Mouse (Mus musculus) C2C12 (cell line): ENCODE data around the gene Nkx6-1. TPM values are rescaled to one million over a fixed set of nuclear protein-coding genes. Genes with fewer than 3 reads are reported as not detected.

Experiments
- H3K27me3 ChIP-seq: one replicate; pipeline ENCODE4 v1.6.1; 2011; ENCODE audit not compliant: control insufficient read depth, insufficient read depth, insufficient read length
- H3K36me3 ChIP-seq: one replicate; pipeline ENCODE4 v1.6.1; 2011; ENCODE audit not compliant: control insufficient read depth, insufficient read depth
- H3K4me3 ChIP-seq: one replicate; pipeline ENCODE4 v1.5.1; 2011; ENCODE audit warnings: mild to moderate bottlenecking, control low read depth; ENCODE audit not compliant: poor library complexity, insufficient read depth, severe bottlenecking
- H3K79me2 ChIP-seq: one replicate; pipeline ENCODE4 v1.6.1; 2011; ENCODE audit not compliant: control insufficient read depth, insufficient read depth
- H3K79me3 ChIP-seq: one replicate; pipeline ENCODE4 v1.6.1; 2011; ENCODE audit warnings: low read depth, control low read depth
- H3ac ChIP-seq: one replicate; pipeline ENCODE3; 2011; ENCODE audit warnings: low read depth; ENCODE audit not compliant: control insufficient read depth, insufficient read length
- CEBPB ChIP-seq: IDR thresholded peaks from one replicate; pipeline ENCODE4 v1.6.1; 2011; ENCODE audit warnings: low read depth, mild to moderate bottlenecking, control low read depth, moderate library complexity
- CTCF ChIP-seq: IDR thresholded peaks from one replicate; pipeline ENCODE4 v1.5.1; 2011; ENCODE audit not compliant: control insufficient read depth, insufficient read depth, insufficient read length
- FOSL1 ChIP-seq: IDR thresholded peaks from one replicate; pipeline ENCODE4 v1.8.0; 2011; ENCODE audit warnings: mild to moderate bottlenecking, low read length; ENCODE audit not compliant: poor library complexity, insufficient read depth, severe bottlenecking
- MAX ChIP-seq: IDR thresholded peaks from one replicate; pipeline ENCODE4 v1.6.1; 2011; ENCODE audit warnings: mild to moderate bottlenecking, control low read depth
- MYOD1 ChIP-seq: IDR thresholded peaks from one replicate; pipeline ENCODE4 v1.6.1; 2011; ENCODE audit warnings: low read depth; ENCODE audit not compliant: control insufficient read depth, insufficient read length
- MYOG ChIP-seq: IDR thresholded peaks from one replicate; pipeline ENCODE4 v1.6.1; 2011; ENCODE audit not compliant: control insufficient read depth, insufficient read length; ENCODE audit errors: extremely low read depth
- USF1 ChIP-seq: IDR thresholded peaks from one replicate; pipeline ENCODE4 v1.6.1; 2011; ENCODE audit warnings: low read depth, mild to moderate bottlenecking, control low read depth, moderate library complexity
- polyA plus RNA-seq: library from polyadenylated mRNA; unstranded; fragments of >200 nt; fragmentation: generic; extraction: Trizol; gene quantifications from one replicate; pipeline ENCODE4 v1.2.1, GENCODE M21; 2012; ENCODE audit warnings: missing spikeins

The Nkx6-1 gene
- polyA plus RNA-seq, 1 experiment: not detected

DNA sequence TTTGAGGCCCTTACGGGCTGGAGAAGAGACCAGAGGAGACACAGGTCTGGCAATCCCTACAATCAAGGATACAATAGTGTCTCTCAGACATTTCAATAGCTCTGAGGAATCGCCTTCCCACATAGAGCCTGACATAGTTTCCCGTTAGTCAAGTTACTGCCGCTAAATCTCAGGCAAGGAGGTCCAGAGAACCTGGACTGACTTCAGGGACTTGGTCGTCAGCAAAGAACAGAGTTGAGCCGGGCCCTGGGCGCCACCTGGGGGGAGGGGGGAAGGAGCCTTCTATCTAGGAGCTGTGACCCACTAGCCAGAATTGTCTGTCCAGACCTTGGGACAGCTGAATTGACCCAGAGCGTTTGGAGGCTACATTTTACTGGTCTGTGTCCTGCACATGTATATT is 2.3 kb downstream of the Nkx6-1 start:
- no peak overlapping the region for H3ac ChIP-seq
- TF ChIP-seq USF1: no peak
- TF ChIP-seq MAX: no peak
- no peak for TF ChIP-seq FOSL1
- TF ChIP-seq CEBPB: no peak
- no peak for TF ChIP-seq CTCF
- TF ChIP-seq MYOD1: no peak
- no peak for TF ChIP-seq MYOG
- no peaks in the 10 kb centered on the region for H3K79me2 ChIP-seq
- peaks cover 74% of the 10 kb centered on the region for H3K27me3 ChIP-seq
- no peaks in the 10 kb centered on the region for H3K79me3 ChIP-seq
- H3K36me3 ChIP-seq: no peaks in the 10 kb centered on the region
- H3K4me3 ChIP-seq: no peak overlapping the region

DNA sequence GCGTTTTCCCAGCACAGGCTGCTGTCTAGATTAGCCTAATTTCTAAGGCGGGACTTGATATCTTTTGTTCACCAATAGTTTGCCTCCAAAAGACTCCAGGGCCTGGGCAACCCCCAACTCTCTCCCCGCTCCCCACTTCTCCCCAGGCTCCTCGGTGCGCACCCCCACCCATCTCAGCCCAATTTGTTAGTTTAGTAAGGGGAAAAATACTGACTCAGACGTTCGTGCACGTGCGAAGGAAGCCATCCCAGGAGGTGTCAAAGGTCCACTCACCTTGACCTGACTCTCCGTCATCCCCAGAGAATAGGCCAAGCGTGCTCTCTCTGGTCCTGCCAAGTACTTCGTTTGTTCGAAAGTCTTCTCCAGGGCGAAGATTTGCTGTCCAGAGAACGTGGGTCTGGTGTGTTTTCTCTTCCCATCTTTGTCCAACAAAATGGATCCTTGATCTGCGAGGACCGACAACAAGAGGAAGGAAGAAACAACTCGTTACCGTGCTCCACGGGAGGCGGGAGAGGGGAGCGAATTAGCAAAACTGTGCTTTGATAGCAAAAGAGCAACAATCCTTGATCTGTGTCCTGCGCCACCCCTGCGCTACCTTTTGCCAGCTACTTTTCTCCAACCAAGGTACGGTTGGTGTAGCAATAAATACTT is 3.1 kb downstream of the Nkx6-1 start:
- Histone ChIP-seq H3K36me3 (no peaks in the 10 kb centered on the region), H3K27me3 (peaks cover 68% of the 10 kb centered on the region), H3ac (no peak overlapping the region), H3K79me3 (no peaks in the 10 kb centered on the region), H3K4me3 (no peak overlapping the region), H3K79me2 (no peaks in the 10 kb centered on the region)
- no peak for TF ChIP-seq MAX
- no peak for TF ChIP-seq MYOG
- no peak for TF ChIP-seq CTCF
- no peak for TF ChIP-seq FOSL1
- no peak for TF ChIP-seq USF1
- no peak for TF ChIP-seq MYOD1
- no peak for TF ChIP-seq CEBPB

DNA sequence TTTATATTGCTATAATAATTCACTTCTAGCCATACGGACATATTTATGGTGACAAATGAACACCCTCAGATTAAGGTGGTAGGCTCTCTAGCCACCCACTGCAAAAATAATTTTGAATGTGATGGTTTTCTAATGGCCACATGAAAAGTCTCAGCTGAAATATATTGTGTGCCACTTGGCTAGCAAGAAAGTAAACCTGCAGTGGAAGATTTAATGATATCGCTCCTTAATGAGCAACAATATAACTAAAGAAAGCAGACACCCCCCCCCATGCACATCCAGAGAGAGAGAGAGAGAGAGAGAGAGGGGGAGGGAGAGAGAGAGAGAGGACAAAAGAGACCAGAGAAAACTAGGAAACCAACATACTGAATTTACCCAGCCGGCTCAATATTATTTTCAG is 4.1 kb downstream of the Nkx6-1 start:
- no peak overlapping the region for H3ac ChIP-seq
- H3K27me3 ChIP-seq: peaks cover 60% of the 10 kb centered on the region
- H3K79me3 ChIP-seq: no peaks in the 10 kb centered on the region
- no peaks in the 10 kb centered on the region for H3K36me3 ChIP-seq
- TF ChIP-seq USF1 (no peak), CEBPB (no peak), FOSL1 (no peak), MYOG (no peak), MYOD1 (no peak), CTCF (no peak), MAX (no peak)
- H3K79me2 ChIP-seq: no peaks in the 10 kb centered on the region
- H3K4me3 ChIP-seq: no peak overlapping the region

DNA sequence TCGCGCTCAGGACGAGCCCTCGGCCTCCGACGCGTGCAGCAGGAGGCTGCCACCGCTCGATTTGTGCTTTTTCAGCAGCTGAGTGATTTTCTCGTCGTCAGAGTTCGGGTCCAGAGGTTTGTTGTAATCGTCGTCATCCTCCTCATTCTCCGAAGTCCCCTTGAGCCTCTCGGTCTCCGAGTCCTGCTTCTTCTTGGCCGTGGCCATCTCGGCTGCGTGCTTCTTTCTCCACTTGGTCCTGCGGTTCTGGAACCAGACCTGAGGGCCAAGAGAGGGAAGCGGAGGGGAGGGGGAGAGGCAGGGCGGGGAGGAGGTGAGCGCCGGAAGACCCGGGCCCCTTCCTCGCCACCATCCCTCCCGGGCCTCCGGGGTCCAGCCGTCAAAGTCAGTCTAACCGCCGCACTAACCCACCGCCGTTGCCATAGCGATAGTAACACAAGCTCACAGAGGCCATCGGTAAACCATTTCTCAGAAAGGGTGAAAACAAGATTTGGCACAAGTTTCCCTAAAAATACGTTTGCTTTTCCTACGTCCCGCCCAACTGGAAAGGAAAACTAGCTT is 5.3 kb downstream of the Nkx6-1 start:
- no peak overlapping the region for H3ac ChIP-seq
- TF ChIP-seq MYOG (no peak), MYOD1 (no peak), FOSL1 (no peak)
- H3K79me2 ChIP-seq: no peaks in the 10 kb centered on the region
- H3K36me3 ChIP-seq: no peaks in the 10 kb centered on the region
- no peak overlapping the region for H3K4me3 ChIP-seq
- H3K79me3 ChIP-seq: no peaks in the 10 kb centered on the region
- peaks cover 48% of the 10 kb centered on the region for H3K27me3 ChIP-seq

DNA sequence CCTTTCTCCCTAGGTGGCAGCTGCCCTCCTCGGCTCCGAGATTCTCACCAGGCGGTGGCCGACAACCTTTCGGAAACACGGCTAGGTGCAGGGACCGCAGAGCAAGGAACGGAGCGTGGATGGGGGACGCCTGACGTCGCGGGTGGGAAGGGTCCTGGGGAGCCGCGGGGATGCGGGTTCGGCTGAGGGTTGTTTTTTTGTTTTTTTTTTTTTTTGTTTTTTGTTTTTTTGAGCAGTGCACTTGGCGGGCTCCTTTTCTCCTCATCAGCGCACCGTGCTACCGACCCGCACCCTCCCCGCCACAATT is 5.9 kb downstream of the Nkx6-1 start:
- Histone ChIP-seq H3K36me3 (no peaks in the 10 kb centered on the region), H3K4me3 (no peak overlapping the region), H3K79me2 (no peaks in the 10 kb centered on the region), H3ac (no peak overlapping the region), H3K79me3 (no peaks in the 10 kb centered on the region), H3K27me3 (peaks cover 43% of the 10 kb centered on the region)
- TF ChIP-seq USF1 (no peak), MAX (no peak), CTCF (no peak), MYOG (no peak)

DNA sequence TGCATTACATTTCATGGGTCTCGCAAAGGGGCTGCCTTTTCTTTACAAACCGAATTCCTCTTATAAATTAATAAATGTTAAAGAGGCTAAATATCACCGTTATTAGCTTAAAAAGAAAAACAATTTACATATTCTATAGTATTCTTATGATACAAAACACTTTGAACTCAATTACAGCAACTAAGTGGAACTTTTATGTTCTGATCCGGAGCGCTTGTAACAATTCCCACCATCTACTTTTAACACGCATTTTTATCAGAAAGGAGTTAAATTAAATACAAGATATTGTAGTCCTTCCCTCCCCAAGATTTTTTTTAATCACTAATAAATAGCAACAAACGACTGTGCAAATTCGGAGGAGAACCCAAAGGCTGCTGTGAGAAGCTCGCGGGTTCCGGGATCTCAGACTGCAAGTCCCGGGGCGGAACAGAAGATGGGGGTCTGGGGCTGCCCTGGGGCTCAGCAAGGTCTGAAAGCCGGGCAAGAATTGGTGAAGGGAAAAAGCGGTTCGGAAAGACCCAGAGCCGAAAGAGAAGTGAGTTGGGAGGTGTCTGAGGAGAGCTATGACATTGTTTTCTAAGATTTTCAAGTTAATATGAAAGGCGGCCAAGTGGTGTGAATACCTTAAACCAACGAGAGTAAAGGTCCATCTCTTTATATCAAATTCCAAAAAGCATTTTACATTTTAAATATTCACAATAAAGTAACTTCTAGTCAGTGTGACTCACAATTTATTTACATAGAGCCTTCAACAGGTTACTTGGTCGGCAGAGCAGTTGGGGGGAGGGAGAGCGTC is 6.4 kb downstream of the Nkx6-1 start:
- H3K36me3 ChIP-seq: no peaks in the 10 kb centered on the region
- no peaks in the 10 kb centered on the region for H3K79me2 ChIP-seq
- H3ac ChIP-seq: no peak overlapping the region
- H3K79me3 ChIP-seq: no peaks in the 10 kb centered on the region
- TF ChIP-seq FOSL1: no peak
- no peak for TF ChIP-seq CEBPB
- no peak for TF ChIP-seq MAX
- TF ChIP-seq MYOD1: no peak
- no peak for TF ChIP-seq MYOG
- no peak for TF ChIP-seq CTCF
- TF ChIP-seq USF1: no peak
- H3K27me3 ChIP-seq: peaks cover 37% of the 10 kb centered on the region
- H3K4me3 ChIP-seq: no peak overlapping the region
